Mouse (Mus musculus): ENCODE data around the gene Slc36a3.

- TF ChIP-seq CTCF (IDR thresholded peaks at IDR 0.05; ENCODE audit: borderline replicate concordance, insufficient read depth, low read depth, low read length) (no peak), POLR2A (IDR thresholded peaks at IDR 0.05; ENCODE audit: borderline replicate concordance, insufficient read depth, low read length) (no peak)
These were observed 40.8 kb downstream of the Slc36a3 start for GRCm38 (mm10) chr11:55110566-55111169.

All from cerebellum, adult 2 months (tissue).